Mouse (Mus musculus) bone marrow, adult 2 months (tissue): ENCODE measurements around the gene Gpsm3.

Experiments
- CTCF ChIP-seq: fragments of 200-500 bp; IDR thresholded peaks from 2 replicates; pipeline ENCODE4 v1.5.1; 2011; ENCODE audit warnings: low read length, control low read depth; ENCODE audit not compliant: control insufficient read depth, insufficient read depth
- POLR2A ChIP-seq: fragments of 200-500 bp; IDR thresholded peaks from 2 replicates; pipeline ENCODE4 v1.6.1; 2011; ENCODE audit warnings: low read depth, mild to moderate bottlenecking, control low read depth, low read length, borderline replicate concordance; ENCODE audit not compliant: control insufficient read depth

GRCm38 (mm10) chr17:34576577-34576976 is 13.0 kb upstream of the Gpsm3 start:
- TF ChIP-seq POLR2A (no peak), CTCF (no peak)
